Mouse (Mus musculus) forebrain, embryonic 16.5 days (tissue): ENCODE measurements around the gene Chia1. TPM values are rescaled to one million over a fixed set of nuclear protein-coding genes. Genes with fewer than 3 reads are reported as not detected.
"Not testable (repeated sequence)": the region's sequence is repeated elsewhere in the genome, so short reads cannot be mapped to it uniquely, and the experiment has no call there.

ENCODE experiments used
- ATAC-seq: fragments of 200-750 bp; cut with Nextera tagmentation; 2 replicates; pipeline ENCODE4 v1.8.0; 2017; ENCODE audit warnings: mild to moderate bottlenecking, moderate library complexity
- H3K27ac ChIP-seq: fragments of 300-500 bp; sonication (generic); 2 replicates; pipeline ENCODE4 v1.5.1; 2014; ENCODE audit warnings: low read length, control low read depth
- H3K27me3 ChIP-seq: fragments of 300-500 bp; sonication (generic); replicated peaks from 2 replicates; pipeline ENCODE4 v1.6.1; 2014; ENCODE audit warnings: low read length; ENCODE audit not compliant: control insufficient read depth, insufficient read depth
- H3K36me3 ChIP-seq: fragments of 300-500 bp; sonication (generic); 2 replicates; pipeline ENCODE4 v1.6.1; 2014; ENCODE audit not compliant: control insufficient read depth, insufficient read depth
- H3K4me1 ChIP-seq: fragments of 300-500 bp; sonication (generic); replicated peaks from 2 replicates; pipeline ENCODE4 v1.6.1; 2014; ENCODE audit warnings: low read length; ENCODE audit not compliant: control insufficient read depth, insufficient read depth
- H3K4me2 ChIP-seq: fragments of 300-500 bp; sonication (generic); 2 replicates; pipeline ENCODE4 v1.6.1; 2014; ENCODE audit warnings: mild to moderate bottlenecking, low read length, control low read depth
- H3K4me3 ChIP-seq: fragments of 300-500 bp; sonication (generic); replicated peaks from 2 replicates; pipeline ENCODE4 v1.5.1; 2014; ENCODE audit warnings: mild to moderate bottlenecking, low read length, control low read depth
- H3K9ac ChIP-seq: fragments of 300-500 bp; sonication (generic); replicated peaks from 2 replicates; pipeline ENCODE4 v1.6.1; 2014; ENCODE audit warnings: low read depth, low read length, control low read depth
- H3K9me3 ChIP-seq: fragments of 300-500 bp; sonication (generic); 2 replicates; pipeline ENCODE4 v1.6.1; 2016; ENCODE audit warnings: low read length; ENCODE audit not compliant: control insufficient read depth
- WGBS: fragments of 180-500 bp; shearing (Covaris S2); extraction: QIAGEN DNeasy Blood & Tissue Kit; methylation state at CpG from one replicate; pipeline ENCODE4 v1.1.7; 2014; 5-methylcytosine and 5-hydroxymethylcytosine counted together
- polyA plus RNA-seq: library from polyadenylated mRNA; unstranded; fragments of >200 nt; fragmentation: Nextera tagmentation; extraction: Ambion mirVana; gene quantifications from 2 replicates; pipeline ENCODE4 v1.2.1, GENCODE M21; 2015

Chia1 gene
- polyA plus RNA-seq, 1 experiment from 2014 or later, result 0.57 TPM

DNA sequence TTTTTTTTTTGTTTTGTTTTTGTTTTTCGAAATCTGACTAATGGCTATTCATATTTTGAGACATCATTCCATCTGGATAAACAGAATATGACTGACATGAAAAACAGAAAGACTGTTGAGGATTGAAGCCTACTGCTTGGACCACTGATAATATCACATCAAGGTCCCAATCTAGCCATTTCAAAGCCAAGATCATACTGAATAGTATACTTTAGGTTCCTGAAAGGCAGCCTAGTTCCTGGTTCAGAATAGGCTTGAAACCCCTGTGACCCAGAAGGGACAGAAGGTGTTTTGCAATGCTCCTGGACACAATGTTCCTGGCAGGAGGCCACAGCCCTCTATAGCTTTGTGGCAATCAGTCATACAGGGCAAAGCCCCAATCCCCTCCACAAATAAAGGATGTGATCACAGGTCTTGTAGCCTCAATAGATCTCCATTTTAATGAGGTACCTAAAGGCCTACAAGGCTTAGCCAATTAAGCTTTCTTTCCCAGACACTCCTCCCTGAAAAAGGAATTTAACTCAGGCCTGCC lies 57.6 kb downstream of the Chia1 start:
- Histone ChIP-seq H3K36me3 (no peaks in the 10 kb centered on the region), H3K4me3 (no peak overlapping the region), H3K27me3 (no peaks in the 10 kb centered on the region), H3K27ac (no peak overlapping the region), H3K4me2 (no peak overlapping the region), H3K9ac (no peak overlapping the region), H3K9me3 (no peaks in the 10 kb centered on the region), H3K4me1 (no peaks in the 10 kb centered on the region)
- 74% methylated on average over 1 of the region's 1 CpGs for WGBS
- ATAC-seq, result no peak

DNA sequence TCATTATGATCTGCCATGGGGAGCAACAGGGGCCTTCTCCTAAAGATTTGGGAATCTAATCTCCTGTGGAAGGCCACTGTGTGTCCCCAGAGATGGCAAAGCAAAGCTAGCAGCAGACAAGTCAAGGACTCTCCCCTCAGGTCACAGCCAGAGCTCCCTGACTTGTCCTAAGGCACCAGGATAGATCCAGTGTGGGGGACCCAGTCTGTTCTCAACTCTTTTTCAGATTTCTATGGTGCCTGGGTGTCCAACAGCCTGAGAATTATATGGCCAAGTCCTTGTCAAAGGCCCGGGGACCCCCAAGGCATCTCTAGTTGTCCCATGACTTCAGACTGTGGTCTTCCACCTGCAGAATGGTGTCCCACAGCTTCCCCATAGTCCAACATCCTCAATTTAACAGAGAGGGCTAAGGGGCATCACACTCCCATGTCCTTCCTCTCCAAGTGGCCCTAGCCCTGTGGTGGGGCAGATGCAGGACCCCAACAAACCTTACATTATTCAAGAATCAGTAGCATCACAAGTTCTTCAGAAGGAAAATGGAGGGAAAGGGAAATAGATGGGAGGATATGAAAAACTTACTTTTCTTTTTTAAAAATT lies 58.2 kb downstream of the Chia1 start:
- Histone ChIP-seq H3K36me3 (no peaks in the 10 kb centered on the region), H3K9ac (no peak overlapping the region), H3K27me3 (no peaks in the 10 kb centered on the region), H3K9me3 (no peaks in the 10 kb centered on the region), H3K4me3 (no peak overlapping the region), H3K4me1 (no peaks in the 10 kb centered on the region), H3K27ac (no peak overlapping the region), H3K4me2 (no peak overlapping the region)
- WGBS, result 83% methylated on average over 1 of the region's 1 CpGs
- no peak for ATAC-seq

DNA sequence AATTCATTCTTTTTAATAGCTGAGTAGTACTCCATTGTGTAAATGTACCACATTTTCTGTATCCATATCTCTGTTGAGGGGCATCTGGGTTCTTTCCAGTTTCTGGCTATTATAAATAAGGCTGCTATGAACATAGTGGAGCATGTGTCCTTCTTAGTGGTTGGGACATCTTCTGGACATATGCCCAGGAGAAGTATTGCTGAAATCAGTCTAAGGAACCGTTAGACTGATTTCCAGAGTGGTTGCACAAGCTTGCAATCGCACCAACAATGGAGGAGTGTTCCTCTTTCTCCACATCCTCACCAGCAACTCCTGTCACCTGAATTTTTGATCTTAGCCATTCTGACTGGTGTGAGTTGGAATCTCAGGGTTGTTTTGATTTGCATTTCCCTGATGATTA lies 59.5 kb downstream of the Chia1 start:
- not testable (repeated sequence) for H3K9ac ChIP-seq, H3K27me3 ChIP-seq, ATAC-seq, H3K4me3 ChIP-seq, H3K36me3 ChIP-seq, H3K4me2 ChIP-seq, H3K9me3 ChIP-seq, H3K4me1 ChIP-seq, H3K27ac ChIP-seq
- WGBS, result 88% methylated on average over 2 of the region's 2 CpGs

DNA sequence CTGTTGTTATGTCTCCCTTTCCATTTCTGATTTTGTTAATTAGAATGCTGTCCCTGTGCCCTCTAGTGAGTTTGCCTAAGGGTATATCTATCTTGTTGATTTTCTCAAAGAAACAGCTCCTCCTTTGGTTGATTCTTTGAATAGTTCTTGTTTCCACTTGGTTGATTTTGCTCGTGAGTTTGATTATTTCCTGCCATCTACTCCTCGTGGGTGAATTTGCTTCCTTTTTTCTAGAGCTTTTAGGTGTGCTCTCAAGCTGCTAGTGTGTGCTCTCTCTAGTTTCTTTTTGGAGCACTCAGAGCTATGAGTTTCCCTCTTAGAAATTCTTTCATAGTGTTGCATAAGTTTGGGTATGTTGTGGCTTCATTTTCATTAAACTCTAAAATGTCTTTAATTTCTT lies 61.9 kb downstream of the Chia1 start:
- H3K9me3 ChIP-seq, H3K27me3 ChIP-seq, H3K4me2 ChIP-seq, H3K36me3 ChIP-seq, H3K4me3 ChIP-seq, H3K4me1 ChIP-seq, H3K9ac ChIP-seq, ATAC-seq, H3K27ac ChIP-seq: not testable (repeated sequence)
- WGBS, result 41% methylated on average over 2 of the region's 2 CpGs

DNA sequence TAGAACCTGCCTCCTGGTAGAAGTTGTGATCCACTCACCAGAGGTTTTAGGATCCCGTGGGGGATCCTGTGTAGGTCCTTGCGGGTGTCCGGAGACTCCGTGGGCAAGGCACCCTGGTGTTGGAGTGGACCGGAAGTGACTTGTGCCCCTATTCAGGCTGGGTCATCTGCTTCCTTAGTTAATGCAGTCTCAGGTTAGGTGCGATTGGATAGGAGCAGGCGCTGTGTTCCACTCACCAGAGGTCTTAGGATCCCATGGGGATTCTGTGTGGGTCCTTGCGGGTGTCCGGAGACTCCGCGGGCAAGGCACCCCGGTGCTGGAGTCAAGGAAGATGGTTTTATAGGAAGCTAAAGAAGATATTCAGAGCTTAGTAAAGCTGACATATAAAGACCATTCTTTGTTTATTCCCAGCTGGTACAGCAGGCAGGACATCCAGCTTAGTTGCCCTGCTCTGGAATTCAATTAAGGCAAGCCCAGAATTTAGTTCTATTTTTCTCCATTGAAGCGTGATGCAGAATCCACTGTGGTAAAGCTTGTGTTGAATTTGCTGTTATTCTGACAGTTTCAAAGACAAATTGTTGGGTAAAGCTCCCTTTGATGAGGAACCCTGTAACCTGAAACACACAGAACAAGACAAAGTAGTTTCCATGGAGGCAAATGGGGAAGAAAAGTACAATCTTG lies 64.6 kb downstream of the Chia1 start:
- no peak overlapping the region for H3K4me3 ChIP-seq
- ATAC-seq, result no peak
- no peaks in the 10 kb centered on the region for H3K4me1 ChIP-seq
- no peaks in the 10 kb centered on the region for H3K9me3 ChIP-seq
- H3K9ac ChIP-seq, result no peak overlapping the region
- no peak overlapping the region for H3K4me2 ChIP-seq
- 53% methylated on average over 13 of the region's 13 CpGs for WGBS
- H3K36me3 ChIP-seq, result no peaks in the 10 kb centered on the region
- H3K27ac ChIP-seq, result no peak overlapping the region
- H3K27me3 ChIP-seq, result no peaks in the 10 kb centered on the region

Other genes with a start within 250 kb of the Chia1 start
- gene Adora3, start 242.4 kb upstream of the Chia1 start, polyA plus RNA-seq, result 0.11 TPM in 1 of 2 replicates, not detected in the other
- 0.58 TPM in 1 of 2 replicates, not detected in the other for gene Tmigd3, start 242.3 kb upstream of the Chia1 start, polyA plus RNA-seq
- 0.34 TPM in 1 of 2 replicates, not detected in the other for gene I830077J02Rik, start 180.6 kb upstream of the Chia1 start, polyA plus RNA-seq
- gene Wdr77, start 153.9 kb upstream of the Chia1 start, polyA plus RNA-seq, result 111 and 118 TPM in 2 replicates
- gene Atp5f1, start 153.1 kb upstream of the Chia1 start, polyA plus RNA-seq, result 482 and 504 TPM in 2 replicates
- gene Ovgp1, start 139.5 kb upstream of the Chia1 start, polyA plus RNA-seq, result 3.8 and 3.9 TPM in 2 replicates
- gene Pifo, start 98.6 kb upstream of the Chia1 start, polyA plus RNA-seq, result 3.4 and 3.6 TPM in 2 replicates
- not detected in 2 replicates for gene Chil5, start 80.4 kb upstream of the Chia1 start, polyA plus RNA-seq
- 0.27 TPM in 1 of 2 replicates, not detected in the other for gene Chil3, start 54.3 kb downstream of the Chia1 start, polyA plus RNA-seq
- not detected in 2 replicates for gene Chil4, start 106.3 kb downstream of the Chia1 start, polyA plus RNA-seq